Mouse (Mus musculus): ENCODE results near the gene Mkrn2os. TPM values are rescaled to one million over a fixed set of nuclear protein-coding genes. Genes with fewer than 3 reads are reported as not detected.

The Mkrn2os gene
- polyA plus RNA-seq, 1 experiment from 2014 or later = 0.58 TPM

GRCm38 (mm10) chr6:115601715-115602523, 9.5 kb upstream of the Mkrn2os start, which contains the start of gene Mkrn2:
Mkrn2 (plus strand) TSS chr6:115601902.
- ATAC-seq (peak; percentile 95), DNase-seq (ENCODE audit: low spot score) (peak; percentile 80)
- Histone ChIP-seq H3K9ac (replicated peaks; ENCODE audit: low read depth) (peak within 1 kb of the TSS; percentile 76), H3K27ac (ENCODE audit: low read length) (peak within 1 kb of the TSS; percentile 86), H3K9me3 (ENCODE audit: low read length) (no peaks in the 10 kb centered on the region), H3K36me3 (ENCODE audit: insufficient read depth, low read length) (no peaks in the 10 kb centered on the region), H3K27me3 (replicated peaks; ENCODE audit: insufficient read depth, low read length) (no peaks in the 10 kb centered on the region), H3K4me1 (ENCODE audit: insufficient read depth, low read depth, low read length) (peaks cover 7% of the 10 kb centered on the region; the same call in 1 of the 2 replicates), H3K4me2 (replicated peaks; ENCODE audit: low read depth, low read length) (peak within 1 kb of the TSS; percentile 67), H3K4me3 (ENCODE audit: low read depth, low read length) (peak within 1 kb of the TSS; percentile 92)
- 5% methylated on average over 54 of the region's 61 CpGs for WGBS
- TF ChIP-seq EP300 (IDR thresholded peaks at IDR 0.05) (no peak), CTCF (IDR thresholded peaks at IDR 0.05) (no peak)

- no peaks in the 10 kb centered on the region for H3K9me3 ChIP-seq (ENCODE audit: low read length)
- WGBS = 58% methylated on average over 4 of the region's 4 CpGs
- H3K4me3 ChIP-seq (ENCODE audit: low read depth, low read length) = peak overlapping the region; percentile 92; the same call in 1 of the 2 replicates
- no peak overlapping the region for H3K9ac ChIP-seq (replicated peaks; ENCODE audit: low read depth)
- peaks cover 7% of the 10 kb centered on the region; the same call in 1 of the 2 replicates for H3K4me1 ChIP-seq (ENCODE audit: insufficient read depth, low read depth, low read length)
- ATAC-seq (no peak), DNase-seq (ENCODE audit: low spot score) (no peak)
- no peak overlapping the region for H3K27ac ChIP-seq (ENCODE audit: low read length)
- TF ChIP-seq CTCF (IDR thresholded peaks at IDR 0.05) (peak; percentile 45), EP300 (IDR thresholded peaks at IDR 0.05) (no peak)
- no peaks in the 10 kb centered on the region for H3K27me3 ChIP-seq (replicated peaks; ENCODE audit: insufficient read depth, low read length)
- no peaks in the 10 kb centered on the region for H3K36me3 ChIP-seq (ENCODE audit: insufficient read depth, low read length)
- H3K4me2 ChIP-seq (replicated peaks; ENCODE audit: low read depth, low read length) = peak overlapping the region; percentile 67; the same call in 1 of the 2 replicates
These were observed 8.9 kb upstream of the Mkrn2os start for GRCm38 (mm10) chr6:115601322-115601714.

- DNase-seq (ENCODE audit: low spot score) (no peak), ATAC-seq (no peak)
- WGBS = 53% methylated on average over 3 of the region's 3 CpGs
- Histone ChIP-seq H3K27me3 (replicated peaks; ENCODE audit: insufficient read depth, low read length) (no peaks in the 10 kb centered on the region), H3K4me1 (ENCODE audit: insufficient read depth, low read depth, low read length) (no peaks in the 10 kb centered on the region), H3K4me3 (ENCODE audit: low read depth, low read length) (no peak overlapping the region), H3K4me2 (replicated peaks; ENCODE audit: low read depth, low read length) (no peak overlapping the region), H3K36me3 (ENCODE audit: insufficient read depth, low read length) (no peaks in the 10 kb centered on the region), H3K9me3 (ENCODE audit: low read length) (no peaks in the 10 kb centered on the region), H3K27ac (ENCODE audit: low read length) (no peak overlapping the region), H3K9ac (replicated peaks; ENCODE audit: low read depth) (no peak overlapping the region)
- TF ChIP-seq EP300 (IDR thresholded peaks at IDR 0.05) = no peak
- no peak for TF ChIP-seq CTCF (IDR thresholded peaks at IDR 0.05)
These were observed 3.3 kb upstream of the Mkrn2os start for GRCm38 (mm10) chr6:115595667-115596066.

GRCm38 (mm10) chr6:115594463-115594862, 2.1 kb upstream of the Mkrn2os start:
- no peak overlapping the region for H3K27ac ChIP-seq (ENCODE audit: low read length)
- H3K9ac ChIP-seq (replicated peaks; ENCODE audit: low read depth) = no peak overlapping the region
- TF ChIP-seq CTCF (IDR thresholded peaks at IDR 0.05) = no peak
- TF ChIP-seq EP300 (IDR thresholded peaks at IDR 0.05) = no peak
- no peaks in the 10 kb centered on the region for H3K36me3 ChIP-seq (ENCODE audit: insufficient read depth, low read length)
- H3K27me3 ChIP-seq (replicated peaks; ENCODE audit: insufficient read depth, low read length) = no peaks in the 10 kb centered on the region
- H3K4me2 ChIP-seq (replicated peaks; ENCODE audit: low read depth, low read length) = no peak overlapping the region
- DNase-seq (ENCODE audit: low spot score) (no peak), ATAC-seq (no peak)
- no peaks in the 10 kb centered on the region for H3K9me3 ChIP-seq (ENCODE audit: low read length)
- 76% methylated on average over 3 of the region's 3 CpGs for WGBS
- no peak overlapping the region for H3K4me3 ChIP-seq (ENCODE audit: low read depth, low read length)
- no peaks in the 10 kb centered on the region for H3K4me1 ChIP-seq (ENCODE audit: insufficient read depth, low read depth, low read length)

- Histone ChIP-seq H3K4me3 (ENCODE audit: low read depth, low read length) (no peak overlapping the region), H3K27ac (ENCODE audit: low read length) (no peak overlapping the region), H3K27me3 (replicated peaks; ENCODE audit: insufficient read depth, low read length) (no peaks in the 10 kb centered on the region), H3K9ac (replicated peaks; ENCODE audit: low read depth) (no peak overlapping the region), H3K9me3 (ENCODE audit: low read length) (no peaks in the 10 kb centered on the region), H3K4me2 (replicated peaks; ENCODE audit: low read depth, low read length) (no peak overlapping the region), H3K4me1 (ENCODE audit: insufficient read depth, low read depth, low read length) (no peaks in the 10 kb centered on the region), H3K36me3 (ENCODE audit: insufficient read depth, low read length) (no peaks in the 10 kb centered on the region)
- DNase-seq (ENCODE audit: low spot score) = no peak
- TF ChIP-seq EP300 (IDR thresholded peaks at IDR 0.05) = no peak
- no peak for TF ChIP-seq CTCF (IDR thresholded peaks at IDR 0.05)
- 81% methylated on average over 4 of the region's 4 CpGs for WGBS
- ATAC-seq = no peak
These were observed 876 bp upstream of the Mkrn2os start for GRCm38 (mm10) chr6:115593252-115593651.

- Histone ChIP-seq H3K36me3 (ENCODE audit: insufficient read depth, low read length) (no peaks in the 10 kb centered on the region), H3K9ac (replicated peaks; ENCODE audit: low read depth) (no peak overlapping the region), H3K4me3 (ENCODE audit: low read depth, low read length) (no peak overlapping the region), H3K27ac (ENCODE audit: low read length) (no peak overlapping the region), H3K27me3 (replicated peaks; ENCODE audit: insufficient read depth, low read length) (no peaks in the 10 kb centered on the region), H3K4me2 (replicated peaks; ENCODE audit: low read depth, low read length) (no peak overlapping the region), H3K9me3 (ENCODE audit: low read length) (no peaks in the 10 kb centered on the region), H3K4me1 (ENCODE audit: insufficient read depth, low read depth, low read length) (no peaks in the 10 kb centered on the region)
- TF ChIP-seq CTCF (IDR thresholded peaks at IDR 0.05) = no peak
- TF ChIP-seq EP300 (IDR thresholded peaks at IDR 0.05) = no peak
- WGBS = 79% methylated on average over 19 of the region's 19 CpGs
- DNase-seq (ENCODE audit: low spot score) (no peak), ATAC-seq (no peak)
These were observed 550 bp downstream of the Mkrn2os start for GRCm38 (mm10) chr6:115591692-115592359.
